Mouse (Mus musculus) telencephalon, adult 2 months (tissue): ENCODE data around the gene Rit1.
"Not testable (repeated sequence)": the region's sequence is repeated elsewhere in the genome, so short reads cannot be mapped to it uniquely, and the experiment has no call there.

ENCODE experiments used
- DNase-seq: peaks from one replicate; pipeline ENCODE4 v3.0.0-alpha.2; 2011; ENCODE audit warnings: low read depth, low spot score

Rit1 gene

DNA sequence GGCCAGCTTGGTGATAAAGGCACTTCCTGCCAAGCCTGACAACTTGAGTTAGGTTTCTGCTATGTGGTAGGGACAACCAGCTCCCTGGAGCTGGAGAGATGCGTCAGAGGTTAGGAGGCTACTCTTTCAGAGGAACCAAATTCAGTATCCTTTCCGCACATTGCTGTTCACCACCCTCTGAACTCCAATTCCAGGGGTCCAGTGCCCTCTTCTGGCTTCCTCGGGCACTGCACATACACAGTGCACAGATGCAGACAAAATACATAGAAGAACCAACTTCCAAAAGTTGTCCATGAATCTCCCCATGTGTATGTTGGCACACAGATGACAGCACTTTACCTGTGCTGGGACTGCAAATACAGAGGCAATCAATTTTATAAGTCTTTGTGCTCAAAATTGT, 22.0 kb downstream of the Rit1 start:
- no peak for DNase-seq

DNA sequence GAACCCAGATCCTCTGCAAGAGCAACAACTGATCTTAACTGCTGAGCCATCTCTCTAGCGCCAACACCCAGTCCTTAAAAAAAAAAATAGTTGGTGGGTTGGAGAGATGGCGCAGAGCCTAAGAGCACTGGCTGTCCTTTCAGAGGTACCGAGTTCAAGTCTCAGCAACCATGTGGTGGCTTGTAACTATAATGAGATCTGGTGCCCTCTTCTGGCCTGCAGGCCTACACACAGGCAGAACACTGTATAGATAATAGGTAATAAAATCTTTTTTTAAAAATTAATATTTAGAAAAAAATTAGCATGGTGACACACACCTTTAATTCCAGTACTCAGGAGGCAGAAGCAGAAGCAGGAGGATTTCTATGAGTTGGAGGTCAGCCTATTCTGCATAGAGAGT, 23.5 kb downstream of the Rit1 start:
- no peak for DNase-seq

DNA sequence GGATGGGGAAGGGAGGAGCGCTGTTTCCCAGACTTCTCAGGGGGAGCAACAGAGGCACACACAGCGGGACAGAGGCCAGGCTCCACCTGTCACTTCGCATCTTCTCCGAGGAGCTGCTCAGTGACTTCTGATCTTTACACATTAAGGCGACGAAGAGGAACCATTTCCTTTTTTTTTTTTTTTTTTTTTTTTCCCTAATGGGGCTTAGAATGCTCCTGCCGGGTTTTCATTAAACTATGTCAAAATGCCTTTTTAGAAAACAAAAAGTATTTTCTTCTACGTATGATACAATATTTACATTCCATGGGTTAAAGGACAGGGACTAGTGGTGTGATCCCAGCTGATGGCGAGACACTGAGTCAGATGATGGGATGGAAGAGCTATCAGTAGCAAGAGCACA, 28.9 kb downstream of the Rit1 start:
- DNase-seq: no peak

DNA sequence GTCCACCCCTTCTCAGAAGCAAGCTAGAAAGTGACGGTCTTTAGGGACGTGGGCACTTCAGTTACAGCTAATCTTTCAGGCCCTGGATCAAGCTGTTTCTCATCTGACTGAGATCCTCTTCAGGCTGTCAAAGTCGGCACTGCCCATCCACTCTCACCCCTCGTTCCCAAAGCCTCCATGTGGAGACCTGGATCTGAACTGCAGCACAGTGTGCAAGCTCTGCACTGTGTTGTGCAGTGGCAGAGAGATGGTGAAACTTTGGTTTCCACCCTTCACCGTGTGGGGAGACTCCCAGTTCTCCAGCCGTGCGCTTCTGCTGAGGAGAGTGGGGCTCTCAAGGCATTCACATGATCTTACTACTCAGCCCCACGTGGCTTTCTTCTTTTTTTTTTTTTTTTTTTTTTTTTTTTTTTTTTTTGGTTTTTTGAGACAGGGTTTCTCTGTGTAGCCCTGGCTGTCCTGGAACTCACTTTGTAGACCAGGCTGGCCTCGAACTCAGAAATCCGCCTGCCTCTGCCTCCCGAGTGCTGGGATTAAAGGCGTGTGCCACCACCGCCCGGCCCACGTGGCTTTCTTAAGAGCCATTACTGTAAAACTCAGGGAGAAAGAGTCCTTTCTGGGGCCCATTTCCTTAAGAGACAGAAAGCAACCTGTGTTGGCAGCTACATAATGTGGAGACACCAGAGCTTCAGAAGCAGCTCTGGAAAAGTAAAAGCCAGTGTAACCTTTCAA, 29.7 kb downstream of the Rit1 start:
- DNase-seq: no peak

DNA sequence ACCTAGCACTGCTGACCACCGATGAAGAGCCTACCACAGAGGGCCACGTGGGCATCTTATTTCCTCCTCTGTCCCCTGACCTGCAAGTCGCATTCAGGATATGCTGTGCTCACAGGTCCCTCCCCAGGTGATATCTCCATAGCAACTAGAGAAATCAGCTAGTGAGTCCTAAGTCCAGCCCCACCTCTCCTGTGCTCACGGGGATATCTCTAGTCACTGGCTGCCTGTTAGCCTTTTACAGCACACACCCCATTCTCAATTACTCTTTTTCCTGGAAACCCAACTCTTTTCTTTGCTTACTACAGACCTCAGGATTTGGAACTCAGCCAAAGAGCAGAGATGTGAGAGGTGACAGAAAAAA, 30.2 kb downstream of the Rit1 start:
- no peak for DNase-seq

DNA sequence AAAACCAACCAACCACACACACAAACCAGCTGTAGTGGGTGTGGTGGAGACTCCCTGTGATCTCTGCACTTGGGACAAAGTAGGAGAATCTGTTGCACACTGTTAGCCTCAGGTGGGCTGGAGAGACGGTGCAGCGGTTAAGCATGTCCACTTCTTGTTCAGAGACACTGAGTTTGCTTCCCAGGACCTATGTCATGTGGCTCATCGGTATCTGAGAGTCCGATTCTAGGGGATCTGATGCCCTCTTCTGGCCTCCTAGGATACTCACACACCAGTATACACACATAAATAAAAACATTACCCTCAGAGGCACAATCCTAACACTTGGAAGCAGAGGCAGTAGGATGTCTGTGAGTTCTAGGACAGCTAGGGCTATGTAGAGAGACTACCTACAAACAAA, 37.6 kb downstream of the Rit1 start:
- DNase-seq: no peak

DNA sequence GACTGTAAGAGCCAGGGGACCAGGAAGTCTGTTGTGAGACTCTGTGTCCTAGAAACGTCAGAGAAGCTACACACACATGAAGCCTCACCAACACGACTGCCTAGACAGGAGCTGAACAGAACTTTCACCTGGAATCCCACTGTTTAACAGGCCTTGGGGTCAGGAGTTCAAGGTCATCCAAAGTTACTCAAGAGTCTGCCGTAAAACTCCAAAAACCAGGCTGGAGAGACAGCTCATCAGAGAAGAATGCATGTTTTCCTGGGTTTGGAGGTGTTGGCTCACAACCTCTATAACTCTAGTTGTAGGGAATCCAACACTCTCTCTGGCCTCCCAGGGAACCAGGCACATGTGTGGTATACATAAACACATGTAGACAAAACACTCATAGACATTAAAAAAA, 38.9 kb downstream of the Rit1 start:
- DNase-seq: no peak

DNA sequence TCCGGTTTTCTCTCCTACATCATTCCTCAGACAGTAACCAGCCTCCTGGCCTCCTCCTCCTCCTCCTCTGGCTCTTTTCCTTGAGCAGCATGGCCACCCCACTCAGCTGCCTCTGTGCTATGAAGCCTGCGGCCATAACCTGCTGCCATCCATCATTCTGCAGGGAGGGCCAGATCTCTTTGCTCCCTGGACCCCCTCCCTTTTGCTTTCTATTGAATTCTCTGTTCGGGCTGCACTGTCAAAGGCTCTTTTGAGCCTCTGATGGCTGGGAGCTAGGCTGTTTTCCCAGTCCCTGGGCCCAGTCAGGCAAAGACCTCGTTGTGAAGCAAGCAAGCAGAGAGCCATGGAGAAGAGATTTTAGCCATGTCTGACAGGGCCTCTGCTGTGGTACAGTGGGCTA, 39.6 kb downstream of the Rit1 start:
- peak; percentile 32 for DNase-seq

DNA sequence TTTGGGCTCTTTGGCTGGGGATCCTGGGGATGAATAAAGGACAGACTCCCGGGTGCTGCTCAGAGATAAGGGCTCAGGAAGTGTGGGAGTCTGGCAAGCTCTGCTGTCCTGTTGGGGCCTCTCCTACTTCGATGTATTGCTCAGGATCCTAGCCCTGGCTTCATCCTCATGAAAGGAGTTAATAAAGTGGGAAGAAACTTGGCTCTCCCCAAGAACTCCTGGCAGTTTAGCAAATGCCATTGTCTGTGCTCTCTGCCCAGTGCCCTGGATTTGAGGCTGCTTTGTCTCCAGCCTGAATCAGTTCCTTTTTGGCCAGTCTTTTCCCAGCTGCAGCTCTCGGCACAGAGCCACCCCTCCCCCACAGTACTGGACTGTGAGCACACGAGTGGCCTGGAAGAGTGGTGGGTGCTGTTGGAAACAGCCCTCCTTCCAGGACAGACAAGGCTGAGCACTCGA, 41.4 kb downstream of the Rit1 start:
- peak; percentile 80 for DNase-seq

DNA sequence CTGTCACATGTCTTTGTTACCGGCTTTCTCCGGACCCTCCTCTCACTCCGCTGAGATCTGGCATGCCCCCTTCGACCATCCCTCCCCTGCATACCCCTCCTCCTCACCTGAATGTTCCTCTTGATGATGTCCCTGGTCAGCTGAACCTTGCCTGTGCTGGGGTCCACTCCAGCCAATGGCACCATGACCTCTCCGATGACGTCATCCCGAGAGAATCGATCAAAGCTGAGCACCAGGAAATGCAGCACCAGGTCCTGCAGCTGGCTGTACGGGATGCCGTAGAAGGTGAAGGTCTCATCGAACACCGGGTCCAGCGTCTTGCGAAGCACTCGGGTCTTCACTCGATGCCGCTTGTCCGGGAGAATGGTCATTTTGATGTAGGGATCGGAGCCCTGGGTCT, 45.0 kb downstream of the Rit1 start:
- no peak for DNase-seq

DNA sequence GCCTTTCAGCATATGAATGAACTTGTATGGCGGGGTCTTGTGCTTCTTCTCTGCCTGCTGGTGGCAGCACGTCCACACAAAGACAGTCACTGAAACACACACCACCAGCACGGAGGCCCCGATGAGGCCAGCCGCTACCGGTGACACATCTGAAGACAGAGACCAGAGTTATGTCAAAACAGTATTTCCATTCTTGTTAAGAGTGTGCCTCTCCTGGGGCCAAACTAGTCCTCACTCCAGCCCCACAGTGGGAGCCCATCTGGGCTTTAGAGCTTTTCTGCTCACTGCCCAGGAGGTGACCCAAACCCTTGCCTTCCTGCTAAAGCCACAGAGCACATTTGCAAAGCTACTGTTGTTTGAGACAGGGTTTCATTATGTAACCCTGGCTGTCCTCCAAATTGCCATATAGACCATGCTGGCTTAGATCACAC, 45.8 kb downstream of the Rit1 start:
- DNase-seq: no peak

DNA sequence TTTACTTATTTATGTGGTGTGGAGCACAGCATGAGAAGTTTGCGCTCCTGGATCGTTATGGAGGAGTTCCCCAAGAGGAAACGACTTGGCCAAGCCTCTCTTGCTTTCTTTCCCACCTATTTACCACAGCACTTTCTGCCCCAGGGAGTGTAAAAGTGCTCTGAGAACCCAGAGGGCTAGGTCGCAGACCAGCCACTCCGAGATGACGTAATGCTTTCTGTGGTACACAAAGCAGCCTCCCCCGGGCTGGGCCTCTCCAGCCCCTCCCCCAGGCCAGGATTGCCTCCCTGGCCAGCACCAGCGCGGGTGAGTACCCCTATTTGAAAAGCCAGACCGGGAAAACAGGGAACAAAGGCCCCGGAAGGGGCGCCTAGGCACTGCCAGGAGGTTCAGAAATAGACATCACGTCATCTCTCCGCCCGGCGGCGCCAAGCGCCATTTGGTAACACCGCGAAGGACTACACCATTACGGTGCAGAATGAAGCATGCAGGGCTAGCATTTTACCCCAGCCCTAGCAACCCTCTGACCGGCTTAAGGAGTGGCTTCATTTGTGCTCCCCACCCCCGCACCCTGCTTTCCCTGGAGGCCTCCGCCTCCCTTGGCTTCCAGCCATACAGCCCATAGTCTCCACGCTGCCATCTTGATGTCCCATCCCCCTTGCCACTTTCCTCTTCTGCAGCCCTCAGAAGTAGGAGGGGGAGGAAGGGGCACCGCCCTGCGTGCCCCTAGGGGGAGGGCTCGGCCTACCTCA, 54.7 kb downstream of the Rit1 start:
- DNase-seq: peak; percentile 68

DNA sequence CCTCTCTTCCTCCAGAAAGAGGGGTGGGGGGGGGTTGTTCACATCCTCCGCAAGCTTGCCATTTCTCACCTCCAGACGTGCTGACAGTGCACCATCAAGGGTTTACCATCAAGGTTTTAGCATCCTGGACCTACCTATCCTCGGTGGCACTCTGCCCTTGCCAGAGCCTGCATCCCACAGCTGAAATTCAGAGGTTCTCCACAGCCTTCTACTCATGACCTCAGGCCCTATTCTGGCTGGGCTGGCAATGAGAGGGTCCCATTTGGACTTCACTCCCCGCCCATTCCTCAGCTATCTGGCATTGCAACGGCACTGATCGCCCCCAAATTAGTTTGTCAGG, 55.3 kb downstream of the Rit1 start:
- DNase-seq: not testable (repeated sequence)

DNA sequence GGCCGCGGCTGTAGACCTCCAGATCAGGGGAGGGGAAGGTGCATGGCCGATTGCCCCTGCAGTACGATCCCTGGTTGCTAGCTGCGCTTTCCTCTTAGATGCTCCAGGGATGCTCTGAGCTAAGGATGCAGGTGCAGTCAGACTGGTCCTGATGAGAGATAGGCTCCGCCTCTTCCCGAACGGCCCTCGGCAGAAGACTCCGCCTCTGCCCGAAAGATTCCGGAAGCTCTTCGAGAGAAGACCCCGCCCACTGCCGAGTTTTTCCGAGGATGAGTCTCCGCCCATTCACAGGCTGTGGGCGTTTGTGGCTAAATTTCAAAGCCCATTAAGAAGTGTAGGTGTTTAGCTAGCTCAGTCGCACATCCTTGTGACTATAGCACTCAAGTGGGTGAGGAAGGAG, 55.8 kb downstream of the Rit1 start:
- peak; percentile 81 for DNase-seq

DNA sequence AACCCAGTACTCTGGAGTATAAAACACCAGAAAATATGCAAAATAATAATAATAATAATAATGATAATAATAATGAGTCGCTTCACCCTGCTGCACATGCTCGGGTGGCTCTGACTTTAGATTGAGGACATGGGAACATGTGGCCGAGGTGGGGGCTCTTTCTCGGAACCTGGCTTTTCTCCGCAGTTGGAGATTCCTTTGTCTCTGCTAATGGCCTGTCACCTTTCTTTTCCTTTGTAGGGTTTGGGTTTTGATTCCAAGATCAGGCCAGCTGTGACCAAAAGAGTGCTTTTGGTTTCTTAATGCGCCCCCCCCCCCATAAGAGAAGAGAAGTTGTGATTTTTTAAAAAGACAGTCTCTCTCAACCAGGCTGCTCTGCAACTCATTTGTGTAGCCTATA, 56.5 kb downstream of the Rit1 start:
- DNase-seq: not testable (repeated sequence)

DNA sequence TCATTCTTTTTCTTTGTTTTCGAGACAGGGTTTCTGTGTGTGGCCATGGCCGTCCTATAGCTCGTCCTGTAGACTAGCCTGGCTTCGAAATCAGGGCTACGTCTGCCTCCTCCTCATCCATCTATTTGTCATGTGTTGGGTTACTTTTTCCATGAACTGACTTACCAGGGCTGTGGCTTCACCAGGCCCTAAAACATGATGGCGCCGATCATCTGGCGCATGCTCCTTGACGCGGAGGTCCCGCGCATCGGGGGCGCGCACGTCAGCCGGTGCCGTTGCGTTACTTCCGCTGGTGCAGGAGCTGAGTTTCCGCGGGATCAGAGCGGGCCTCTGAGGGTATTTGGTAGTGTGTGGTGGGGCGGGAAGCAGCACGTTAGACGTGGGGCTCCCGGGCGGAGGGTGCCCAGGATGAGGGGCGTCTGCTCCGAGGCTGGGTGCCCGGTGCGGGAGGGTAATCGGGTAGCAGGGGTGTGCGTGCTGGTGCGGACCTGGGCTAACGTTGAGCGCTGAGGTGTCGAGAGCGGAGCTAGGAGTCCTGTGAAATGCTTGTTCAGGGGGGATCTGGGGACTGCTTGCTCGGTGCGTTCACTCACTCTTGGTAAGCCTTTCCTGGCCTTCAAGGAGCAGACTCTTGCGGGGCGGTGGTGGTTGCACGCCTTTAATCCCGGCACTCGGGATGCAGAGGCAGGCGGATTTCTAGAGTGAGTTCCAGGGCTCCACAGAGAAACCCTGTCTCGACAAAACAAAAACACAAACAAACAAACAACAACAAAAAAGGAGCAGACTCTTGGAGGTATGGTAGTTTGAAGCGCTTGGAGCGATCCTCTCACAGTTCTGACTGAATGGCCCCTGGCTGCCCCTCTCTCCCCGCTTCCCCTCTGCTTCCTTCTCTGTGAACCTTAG, 58.6 kb downstream of the Rit1 start, which contains the start of gene Syt11:
Syt11 (minus strand) TSS at position 226 of the 903 bp plus-strand sequence.
- not testable (repeated sequence) for DNase-seq
